Mouse (Mus musculus): Measurements from ENCODE around the gene Tprg.
A peak's percentile ranks its signal among the peaks of the same experiment; 100 is the strongest.

Gene Tprg

GRCm38 (mm10) chr16:25333279-25334219 is 46.9 kb downstream of the Tprg start:
- no peak for DNase-seq (ENCODE audit: low spot score)

GRCm38 (mm10) chr16:25335058-25335703 is 48.6 kb downstream of the Tprg start:
- DNase-seq (ENCODE audit: low spot score): no peak

- DNase-seq (ENCODE audit: low spot score): peak; percentile 11
These were observed 63.0 kb downstream of the Tprg start for GRCm38 (mm10) chr16:25349626-25350025.

- no peak for DNase-seq (ENCODE audit: low spot score)
These were observed 81.2 kb downstream of the Tprg start for GRCm38 (mm10) chr16:25367834-25368233.

GRCm38 (mm10) chr16:25369984-25370412 is 83.4 kb downstream of the Tprg start:
- no peak for DNase-seq (ENCODE audit: low spot score)

- DNase-seq (ENCODE audit: low spot score): no peak
These were observed 87.5 kb downstream of the Tprg start for GRCm38 (mm10) chr16:25374121-25374520.

- DNase-seq (ENCODE audit: low spot score): no peak
These were observed 88.2 kb downstream of the Tprg start for GRCm38 (mm10) chr16:25374775-25375174.

- peak; percentile 46 for DNase-seq (ENCODE audit: low spot score)
These were observed 90.2 kb downstream of the Tprg start for GRCm38 (mm10) chr16:25376720-25377373.

- DNase-seq (ENCODE audit: low spot score): no peak
These were observed 91.1 kb downstream of the Tprg start for GRCm38 (mm10) chr16:25377695-25378094.

GRCm38 (mm10) chr16:25385498-25386192 is 99.0 kb downstream of the Tprg start:
- no peak for DNase-seq (ENCODE audit: low spot score)

GRCm38 (mm10) chr16:25394676-25395075 is 108.1 kb downstream of the Tprg start:
- DNase-seq (ENCODE audit: low spot score): peak; percentile 9

- no peak for DNase-seq (ENCODE audit: low spot score)
These were observed 117.5 kb downstream of the Tprg start for GRCm38 (mm10) chr16:25404156-25404555.

- DNase-seq (ENCODE audit: low spot score): peak; percentile 17
These were observed 120.7 kb downstream of the Tprg start for GRCm38 (mm10) chr16:25407204-25407886.

- no peak for DNase-seq (ENCODE audit: low spot score)
These were observed 121.4 kb downstream of the Tprg start for GRCm38 (mm10) chr16:25408032-25408431.

- DNase-seq (ENCODE audit: low spot score): no peak
These were observed 124.7 kb downstream of the Tprg start for GRCm38 (mm10) chr16:25411307-25411706.

GRCm38 (mm10) chr16:25413885-25414284 is 127.3 kb downstream of the Tprg start:
- DNase-seq (ENCODE audit: low spot score): no peak

- DNase-seq (ENCODE audit: low spot score): no peak
These were observed 128.6 kb downstream of the Tprg start for GRCm38 (mm10) chr16:25415186-25415585.

- no peak for DNase-seq (ENCODE audit: low spot score)
These were observed 131.4 kb downstream of the Tprg start for GRCm38 (mm10) chr16:25417875-25418630.

GRCm38 (mm10) chr16:25422997-25423396 is 136.4 kb downstream of the Tprg start:
- DNase-seq (ENCODE audit: low spot score): no peak

- DNase-seq (ENCODE audit: low spot score): no peak
These were observed 137.4 kb downstream of the Tprg start for GRCm38 (mm10) chr16:25424001-25424400.

GRCm38 (mm10) chr16:25424915-25425314 is 138.3 kb downstream of the Tprg start:
- no peak for DNase-seq (ENCODE audit: low spot score)
